Mouse (Mus musculus) monocyte, adult 59 days (primary cell): ENCODE measurements around the gene Alox15. TPM values are rescaled to one million over a fixed set of nuclear protein-coding genes. Genes with fewer than 3 reads are reported as not detected.

Experiments used
- total RNA-seq, 2 experiments: library from RNA; stranded (reverse); gene quantifications; one replicate each; pipeline ENCODE4 v1.2.4; 2023

Alox15 gene
- total RNA-seq: 10 to 100 TPM; 12.3 to 36.9 TPM

DNA sequence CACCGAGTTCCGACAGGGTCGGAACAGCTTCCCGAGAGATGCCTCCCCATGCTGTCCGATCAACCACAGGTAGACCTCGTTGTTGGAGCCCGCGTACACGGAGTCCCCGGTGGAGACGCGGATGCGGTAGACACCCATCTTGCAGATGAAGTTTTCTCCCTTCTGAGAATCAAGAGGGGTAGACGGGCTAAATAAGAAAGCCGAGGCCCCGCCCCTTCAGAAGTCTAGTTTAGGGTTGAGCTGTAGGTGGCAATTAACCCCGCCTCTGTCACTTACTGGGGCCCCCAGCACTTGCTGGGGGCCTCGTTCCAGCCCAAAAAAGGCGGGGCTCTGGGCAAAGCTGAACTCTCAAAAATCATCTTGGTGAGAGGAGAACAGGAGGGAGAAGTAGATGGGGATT is at the start of gene Alox15:
Alox15 (minus strand) TSS at position 164 of the 400 bp plus-strand sequence.

DNA sequence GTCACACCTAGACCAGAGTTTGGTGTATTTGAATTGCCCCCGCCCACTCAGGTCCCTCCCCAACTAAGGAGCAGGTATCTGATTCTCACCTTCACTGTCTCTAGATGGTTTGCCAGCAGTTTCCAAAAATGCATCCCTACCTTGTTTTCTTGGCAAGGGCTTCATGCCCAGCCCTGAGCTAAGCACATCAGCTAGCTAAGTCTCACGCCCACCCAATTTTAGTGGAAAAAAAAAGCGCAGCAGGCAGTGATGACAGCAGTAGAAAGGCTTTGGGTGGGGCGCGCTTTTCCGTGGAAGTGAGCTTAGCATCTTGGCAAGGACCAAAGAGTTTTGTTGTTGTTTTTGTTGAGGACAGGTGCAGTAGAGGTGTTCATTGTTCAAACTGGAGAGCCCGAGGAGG is 29.3 kb downstream of the Alox15 start, which contains the start of gene Alox12e:
Alox12e (minus strand) TSS at position 101 of the 400 bp plus-strand sequence.

Other genes starting within 250 kb of the Alox15 start
- 1 to 10 TPM; 7.0 to 7.1 TPM for gene Mgl2, start 221.7 kb downstream of the Alox15 start, total RNA-seq
- 10 to 100 TPM; 57.0 to 63.9 TPM for gene Clec10a, start 195.8 kb downstream of the Alox15 start, total RNA-seq
- not detected for gene Slc16a11, start 139.3 kb downstream of the Alox15 start, total RNA-seq
- gene Slc16a13, start 131.0 kb downstream of the Alox15 start, total RNA-seq: 1 to 10 TPM; 4.2 to 6.0 TPM
- gene Bcl6b, start 122.2 kb downstream of the Alox15 start, total RNA-seq: not detected
- 10 to 100 TPM; 43.5 to 48.2 TPM for gene 0610010K14Rik, start 114.1 kb downstream of the Alox15 start, total RNA-seq
- gene Gm21988, start 112.2 kb downstream of the Alox15 start, total RNA-seq: 1 to 10 TPM; 4.6 to 5.0 TPM
- gene Rnasek, start 112.2 kb downstream of the Alox15 start, total RNA-seq: 100 to 1,000 TPM; 119 to 173 TPM
- under 1 TPM in 1 of 2 experiments, not detected in 1; 0.21 TPM for gene Alox12, start 96.7 kb downstream of the Alox15 start, total RNA-seq
- not detected for gene Alox12e, start 29.4 kb downstream of the Alox15 start, total RNA-seq
- gene Pelp1, start 58.0 kb upstream of the Alox15 start, total RNA-seq: 10 to 100 TPM; 15.9 to 18.6 TPM
- 100 to 1,000 TPM; 313 to 322 TPM for gene Arrb2, start 80.6 kb upstream of the Alox15 start, total RNA-seq
- 10 to 100 TPM; 39.5 to 44.4 TPM for gene Med11, start 99.9 kb upstream of the Alox15 start, total RNA-seq
- 1 to 10 TPM; 1.0 to 1.8 TPM for gene Zmynd15, start 107.4 kb upstream of the Alox15 start, total RNA-seq
- gene Cxcl16, start 108.0 kb upstream of the Alox15 start, total RNA-seq: 10 to 100 TPM; 51.6 to 62.4 TPM
- 1 to 10 TPM in 1 of 2 experiments, not detected in 1; 1.7 TPM for gene Tm4sf5, start 153.2 kb upstream of the Alox15 start, total RNA-seq
- not detected for gene Vmo1, start 162.6 kb upstream of the Alox15 start, total RNA-seq
- gene Gltpd2, start 167.2 kb upstream of the Alox15 start, total RNA-seq: not detected
- gene Psmb6, start 173.3 kb upstream of the Alox15 start, total RNA-seq: 100 to 1,000 TPM; 118 to 124 TPM
- not detected for gene Gm40193, start 180.9 kb upstream of the Alox15 start, total RNA-seq
- gene Pld2, start 188.0 kb upstream of the Alox15 start, total RNA-seq: 10 to 100 TPM; 19.1 to 19.5 TPM
- 100 to 1,000 TPM; 215 to 216 TPM for gene Mink1, start 210.8 kb upstream of the Alox15 start, total RNA-seq